Mouse (Mus musculus) bone marrow macrophage, adult 2 months (primary cell): ENCODE results near the gene Krt13.

Experiments used
- CTCF ChIP-seq: IDR thresholded peaks from 2 replicates; pipeline ENCODE4 v1.5.1; 2012; ENCODE audit warnings: low read depth, mild to moderate bottlenecking, low read length, moderate library complexity
- POLR2A ChIP-seq: IDR thresholded peaks from 2 replicates; pipeline ENCODE4 v1.6.1; 2012; ENCODE audit warnings: mild to moderate bottlenecking, low read depth, low read length, borderline replicate concordance

GRCm38 (mm10) chr11:100140966-100141365 lies 19.6 kb upstream of the Krt13 start:
- TF ChIP-seq CTCF, result no peak
- no peak for TF ChIP-seq POLR2A
